Mouse (Mus musculus): ENCODE measurements around the gene Kmt2d.

Kmt2d gene

GRCm38 (mm10) chr15:98886667-98887387 lies 15.8 kb upstream of the Kmt2d start:
- no peak for DNase-seq (ENCODE audit: low spot score)

GRCm38 (mm10) chr15:98884106-98884505 lies 13.1 kb upstream of the Kmt2d start:
- DNase-seq (ENCODE audit: low spot score), result no peak

GRCm38 (mm10) chr15:98883661-98884060 lies 12.7 kb upstream of the Kmt2d start:
- DNase-seq (ENCODE audit: low spot score), result no peak

GRCm38 (mm10) chr15:98881656-98882008 lies 10.6 kb upstream of the Kmt2d start:
- DNase-seq (ENCODE audit: low spot score), result no peak

GRCm38 (mm10) chr15:98880978-98881655 lies 10.1 kb upstream of the Kmt2d start:
- DNase-seq (ENCODE audit: low spot score), result peak; percentile 94

- DNase-seq (ENCODE audit: low spot score), result no peak
Measured at GRCm38 (mm10) chr15:98877331-98877730, 6.3 kb upstream of the Kmt2d start.

GRCm38 (mm10) chr15:98871916-98872888 lies 1.2 kb upstream of the Kmt2d start:
- DNase-seq (ENCODE audit: low spot score), result peak; percentile 85

GRCm38 (mm10) chr15:98870179-98871069 lies 580 bp downstream of the Kmt2d start:
- no peak for DNase-seq (ENCODE audit: low spot score)

GRCm38 (mm10) chr15:98869342-98870178 lies 1.4 kb downstream of the Kmt2d start:
- DNase-seq (ENCODE audit: low spot score), result no peak

GRCm38 (mm10) chr15:98868346-98869063 lies 2.5 kb downstream of the Kmt2d start:
- DNase-seq (ENCODE audit: low spot score), result no peak

- DNase-seq (ENCODE audit: low spot score), result no peak
Measured at GRCm38 (mm10) chr15:98867321-98867720, 3.7 kb downstream of the Kmt2d start.

- no peak for DNase-seq (ENCODE audit: low spot score)
Measured at GRCm38 (mm10) chr15:98866501-98866900, 4.5 kb downstream of the Kmt2d start.

GRCm38 (mm10) chr15:98865771-98866170 lies 5.2 kb downstream of the Kmt2d start:
- no peak for DNase-seq (ENCODE audit: low spot score)

GRCm38 (mm10) chr15:98864951-98865350 lies 6.1 kb downstream of the Kmt2d start:
- DNase-seq (ENCODE audit: low spot score), result no peak

- no peak for DNase-seq (ENCODE audit: low spot score)
Measured at GRCm38 (mm10) chr15:98863451-98863958, 7.5 kb downstream of the Kmt2d start.

GRCm38 (mm10) chr15:98861701-98862410 lies 9.1 kb downstream of the Kmt2d start:
- no peak for DNase-seq (ENCODE audit: low spot score)

GRCm38 (mm10) chr15:98860921-98861320 lies 10.1 kb downstream of the Kmt2d start:
- DNase-seq (ENCODE audit: low spot score), result no peak

- DNase-seq (ENCODE audit: low spot score), result no peak
Measured at GRCm38 (mm10) chr15:98859319-98860043, 11.5 kb downstream of the Kmt2d start.

Measured in ovary, adult 18-20 months (tissue).